Mouse (Mus musculus) testis, adult 2 months (tissue): ENCODE measurements around the gene Glod4. TPM values are rescaled to one million over a fixed set of nuclear protein-coding genes. Genes with fewer than 3 reads are reported as not detected.

Experiments used
- H3K27ac ChIP-seq: fragments of 200-500 bp; 2 replicates; pipeline ENCODE4 v1.5.1; 2012; ENCODE audit warnings: low read depth, low read length; ENCODE audit not compliant: control insufficient read depth, insufficient read depth
- H3K27me3 ChIP-seq: fragments of 200-500 bp; 2 replicates; pipeline ENCODE4 v1.6.1; 2012; ENCODE audit warnings: mild to moderate bottlenecking, low read length, moderate library complexity; ENCODE audit not compliant: control insufficient read depth, insufficient read depth
- H3K36me3 ChIP-seq: fragments of 200-500 bp; 2 replicates; pipeline ENCODE4 v1.6.1; 2012; ENCODE audit warnings: mild to moderate bottlenecking, low read length; ENCODE audit not compliant: control insufficient read depth, insufficient read depth
- H3K4me1 ChIP-seq: fragments of 200-500 bp; 2 replicates; pipeline ENCODE4 v1.6.1; 2012; ENCODE audit warnings: low read length; ENCODE audit not compliant: control insufficient read depth, insufficient read depth
- H3K4me3 ChIP-seq: fragments of 200-500 bp; 2 replicates; pipeline ENCODE4 v1.5.1; 2012; ENCODE audit warnings: low read depth, mild to moderate bottlenecking, low read length, moderate library complexity, mixed read lengths; ENCODE audit not compliant: control insufficient read depth
- CTCF ChIP-seq: fragments of 200-500 bp; IDR thresholded peaks from 2 replicates; pipeline ENCODE4 v1.5.1; 2012; ENCODE audit warnings: low read depth, mild to moderate bottlenecking, inconsistent platforms, low read length, moderate library complexity; ENCODE audit not compliant: control insufficient read depth, insufficient read depth, insufficient replicate concordance
- POLR2A ChIP-seq: fragments of 200-500 bp; IDR thresholded peaks from 2 replicates; pipeline ENCODE4 v1.6.1; 2012; ENCODE audit warnings: low read depth, mild to moderate bottlenecking, inconsistent platforms, low read length, moderate library complexity; ENCODE audit not compliant: control insufficient read depth
- polyA plus RNA-seq: library from polyadenylated mRNA; depleted of rRNA; stranded (reverse); fragments of >200 nt; gene quantifications from 2 replicates; pipeline ENCODE4 v1.2.3, GENCODE M21; 2012

The Glod4 gene
- polyA plus RNA-seq, 1 experiment = 9.4 TPM

DNA sequence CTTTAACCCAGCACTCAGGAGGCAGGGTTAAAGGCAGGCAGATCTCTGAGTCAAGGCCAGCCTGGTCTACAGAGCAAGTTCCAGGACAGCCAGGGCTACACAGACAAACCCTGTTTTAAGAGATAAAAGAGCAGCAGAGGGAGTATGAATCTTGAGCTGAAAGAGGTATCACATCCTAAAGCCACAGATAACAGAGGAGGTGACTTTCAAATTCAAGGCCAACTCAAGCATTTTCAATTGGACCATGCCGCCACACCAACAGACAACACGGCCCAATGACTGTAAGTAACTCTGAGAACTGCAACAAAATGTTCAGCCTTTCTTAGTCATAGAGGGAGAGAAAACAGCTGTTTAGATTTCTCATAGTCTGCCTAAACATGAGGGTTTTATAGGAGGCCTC, 89.3 kb downstream of the Glod4 start:
- H3K27me3 ChIP-seq = no peaks in the 10 kb centered on the region
- H3K4me3 ChIP-seq = no peak overlapping the region
- TF ChIP-seq CTCF (no peak), POLR2A (no peak)

DNA sequence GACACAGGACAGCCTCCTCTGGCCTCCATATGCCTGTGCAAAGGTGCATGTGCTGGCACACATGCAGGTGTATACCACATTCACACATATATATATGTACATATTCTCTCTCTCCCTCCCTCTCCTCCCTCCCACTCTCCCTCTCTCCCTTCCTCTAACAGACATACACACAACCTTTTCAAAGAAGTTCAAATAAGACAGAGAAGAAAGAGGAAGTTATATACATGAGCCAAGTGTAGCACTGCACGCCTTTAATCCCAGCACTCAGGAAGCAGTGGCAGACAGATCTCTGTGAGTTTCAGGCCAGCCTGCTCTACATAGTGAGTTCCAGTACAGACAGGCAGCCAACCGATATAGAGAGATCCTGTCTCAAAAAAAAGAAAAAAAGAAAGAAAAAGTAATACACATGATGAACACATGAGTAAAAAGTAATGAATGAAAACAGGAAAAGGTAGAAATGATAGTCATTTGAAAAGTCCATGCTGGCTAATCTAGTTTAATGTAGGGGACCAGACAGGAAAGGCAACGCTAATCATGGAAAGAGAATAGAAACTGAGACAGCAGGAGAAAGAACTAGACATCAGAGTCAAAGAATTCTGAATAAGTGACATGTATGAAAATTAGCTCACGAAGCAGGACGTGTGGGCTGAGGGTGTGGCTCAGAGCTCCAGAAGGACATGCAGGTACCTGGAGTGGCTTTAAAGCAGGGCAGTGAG, 90.1 kb downstream of the Glod4 start:
- Histone ChIP-seq H3K4me3 (no peak overlapping the region), H3K36me3 (no peaks in the 10 kb centered on the region), H3K27me3 (no peaks in the 10 kb centered on the region), H3K27ac (no peak overlapping the region), H3K4me1 (no peaks in the 10 kb centered on the region)
- no peak for TF ChIP-seq CTCF
- no peak for TF ChIP-seq POLR2A

More for the DNA sequence above, 89.3 kb downstream of the Glod4 start:
- Histone ChIP-seq H3K4me1 (no peaks in the 10 kb centered on the region), H3K27ac (no peak overlapping the region), H3K36me3 (no peaks in the 10 kb centered on the region)

DNA sequence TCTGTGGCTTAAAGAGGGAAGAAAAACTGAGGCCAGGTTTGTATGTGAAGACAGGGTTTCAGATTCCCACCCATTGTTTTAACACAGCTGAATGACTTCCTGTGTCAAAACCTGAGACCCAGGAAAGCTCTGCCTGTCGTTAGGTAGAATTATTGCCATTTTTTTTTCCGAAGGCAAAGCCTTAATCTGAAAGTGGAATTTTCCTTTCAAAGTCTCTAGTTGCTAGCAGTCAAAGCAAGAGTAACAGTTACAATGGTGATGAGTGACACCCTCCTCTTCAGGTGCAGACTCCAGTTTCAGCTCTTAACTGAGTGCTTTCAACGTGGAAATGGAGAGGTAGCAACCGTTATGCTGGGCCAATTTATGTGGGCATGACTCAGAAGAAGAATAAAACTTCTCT, 92.5 kb downstream of the Glod4 start:
- H3K36me3 ChIP-seq = no peaks in the 10 kb centered on the region
- H3K27ac ChIP-seq = no peak overlapping the region
- no peak for TF ChIP-seq CTCF
- no peak for TF ChIP-seq POLR2A
- H3K4me3 ChIP-seq = no peak overlapping the region
- no peaks in the 10 kb centered on the region for H3K27me3 ChIP-seq
- H3K4me1 ChIP-seq = no peaks in the 10 kb centered on the region

DNA sequence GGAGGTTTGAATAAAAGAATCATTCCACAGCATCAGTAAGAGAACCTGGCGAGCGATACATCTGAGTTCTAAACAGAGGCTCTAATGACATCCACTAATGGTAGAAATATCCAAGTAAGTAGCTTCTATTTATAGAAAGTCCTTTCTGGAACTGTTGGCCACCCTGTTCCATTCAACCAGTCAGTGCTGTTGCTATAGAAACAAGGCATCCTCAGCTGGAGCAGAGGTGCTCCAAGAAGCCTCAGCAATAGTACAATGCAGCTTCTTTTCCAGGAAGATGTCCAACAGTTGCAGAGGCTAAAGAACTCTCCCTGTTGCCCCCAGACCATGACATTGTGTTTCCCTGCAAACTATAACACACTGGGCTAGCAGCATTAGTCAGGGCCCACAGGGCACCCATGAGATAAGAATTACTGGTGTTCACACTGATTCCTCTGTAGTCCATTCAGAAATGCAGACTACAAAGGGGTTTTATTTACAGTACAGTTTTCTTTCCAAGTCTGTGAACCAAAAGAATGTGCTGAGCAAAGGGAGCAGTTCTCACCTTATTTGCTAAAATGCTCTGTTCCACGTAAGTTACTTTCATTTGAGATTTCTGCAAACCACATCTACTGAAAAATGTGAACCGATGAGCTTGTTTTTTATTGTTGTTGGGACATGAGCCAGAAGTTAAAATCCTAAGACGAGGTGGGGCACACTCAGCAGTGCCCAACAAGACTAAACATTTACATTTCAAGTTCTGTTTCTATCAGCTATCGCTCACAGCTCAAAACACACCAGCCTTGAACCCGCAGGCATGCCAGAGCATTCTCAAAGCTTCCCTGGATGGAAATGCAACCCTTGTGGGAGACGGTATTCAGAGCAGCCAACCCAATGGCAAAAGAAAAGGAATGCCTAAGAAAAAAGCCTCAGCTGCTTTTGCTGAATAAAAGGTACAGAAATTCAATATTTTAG, 95.2 kb downstream of the Glod4 start:
- Histone ChIP-seq H3K4me1 (no peaks in the 10 kb centered on the region), H3K27me3 (no peaks in the 10 kb centered on the region), H3K36me3 (no peaks in the 10 kb centered on the region), H3K27ac (no peak overlapping the region), H3K4me3 (no peak overlapping the region)
- TF ChIP-seq CTCF (no peak), POLR2A (no peak)

DNA sequence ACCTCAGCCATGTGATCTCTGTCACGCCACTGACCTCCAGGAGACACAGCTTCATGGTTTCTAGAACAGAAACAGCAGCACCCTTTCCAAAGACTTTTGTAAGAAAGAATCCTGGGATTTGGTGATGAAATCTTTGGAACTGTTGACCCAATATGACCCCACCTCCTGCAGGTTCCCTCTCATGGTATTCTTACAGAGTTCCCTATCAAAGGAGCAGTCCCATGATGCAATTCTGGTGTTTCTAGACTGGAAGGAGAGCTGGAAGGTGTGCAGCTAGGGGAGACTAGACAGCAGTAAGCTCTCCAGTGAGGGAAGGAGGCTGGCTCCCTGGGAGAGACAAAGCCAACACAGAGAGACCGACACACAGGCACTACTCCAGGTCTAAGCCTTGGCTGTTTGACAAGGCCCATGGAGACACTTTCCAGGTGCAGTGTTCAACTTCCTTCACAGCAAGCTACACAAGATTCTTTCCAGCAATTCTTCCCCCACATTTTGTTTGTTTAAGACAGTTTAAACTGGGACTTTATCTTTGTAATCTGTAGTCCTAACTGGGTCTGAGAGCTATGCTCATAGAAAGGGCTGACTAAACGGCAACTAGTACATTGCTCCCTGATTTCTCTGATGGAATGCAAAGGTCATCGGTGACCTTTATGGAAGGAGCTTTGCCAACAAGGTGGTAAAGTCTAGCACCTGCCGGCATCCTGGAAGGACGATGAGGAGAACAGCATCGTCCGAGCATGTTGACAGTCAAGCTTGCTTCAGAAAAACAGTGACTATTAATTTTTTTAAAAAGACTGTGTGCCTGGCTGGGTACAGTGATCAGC, 97.1 kb downstream of the Glod4 start:
- Histone ChIP-seq H3K4me3 (no peak overlapping the region), H3K27ac (no peak overlapping the region)
- no peak for TF ChIP-seq CTCF
- TF ChIP-seq POLR2A = no peak

DNA sequence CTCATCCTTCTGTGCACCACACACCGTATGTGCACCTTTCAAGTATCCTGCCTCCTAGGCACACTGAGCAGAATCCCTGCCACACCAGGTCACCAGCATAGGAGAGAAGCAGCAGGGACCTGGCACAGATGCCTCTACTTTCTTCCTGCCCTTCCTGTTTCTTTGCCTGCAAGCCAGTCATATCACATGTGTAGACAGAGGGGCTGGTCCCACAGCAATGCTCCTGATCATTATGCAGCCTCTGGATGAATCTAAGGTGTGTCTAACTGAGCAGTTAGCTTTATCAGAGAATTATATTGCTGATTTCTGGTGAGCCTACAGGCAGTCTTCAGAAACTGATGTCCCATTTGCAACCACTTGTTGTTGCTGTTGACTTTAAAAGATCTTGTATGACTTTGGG, 98.4 kb downstream of the Glod4 start:
- Histone ChIP-seq H3K27ac (no peak overlapping the region), H3K4me1 (no peaks in the 10 kb centered on the region), H3K4me3 (no peak overlapping the region), H3K36me3 (no peaks in the 10 kb centered on the region), H3K27me3 (no peaks in the 10 kb centered on the region)
- TF ChIP-seq POLR2A (no peak), CTCF (no peak)

More for the DNA sequence above, 97.1 kb downstream of the Glod4 start:
- no peaks in the 10 kb centered on the region for H3K36me3 ChIP-seq
- no peaks in the 10 kb centered on the region for H3K4me1 ChIP-seq
- no peaks in the 10 kb centered on the region for H3K27me3 ChIP-seq

DNA sequence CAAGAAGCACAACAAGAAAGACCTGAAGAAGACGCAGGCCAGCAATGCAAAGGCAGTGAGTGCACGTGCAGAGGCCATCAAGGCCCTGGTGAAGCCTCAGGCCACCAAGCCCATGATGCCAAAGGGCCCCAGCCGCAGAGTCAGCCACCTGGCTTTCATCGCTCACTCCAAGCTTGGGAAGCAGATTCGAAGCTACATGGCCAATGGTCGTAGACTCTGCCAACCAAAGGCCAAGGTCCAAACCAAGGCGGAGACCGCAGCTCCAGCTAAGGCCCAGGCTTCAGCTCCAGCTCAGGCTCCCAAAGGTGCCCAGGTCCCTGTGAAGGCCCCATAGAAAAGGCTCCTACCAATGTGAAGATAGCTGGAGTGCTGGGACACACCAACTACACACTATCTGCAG, 99.1 kb downstream of the Glod4 start:
- no peaks in the 10 kb centered on the region for H3K4me1 ChIP-seq
- no peaks in the 10 kb centered on the region for H3K27me3 ChIP-seq
- H3K27ac ChIP-seq = no peak overlapping the region
- no peak overlapping the region for H3K4me3 ChIP-seq
- no peak for TF ChIP-seq POLR2A
- TF ChIP-seq CTCF = no peak
- H3K36me3 ChIP-seq = no peaks in the 10 kb centered on the region
